Mouse (Mus musculus): ENCODE data around the gene Ust. TPM values are rescaled to one million over a fixed set of nuclear protein-coding genes. Genes with fewer than 3 reads are reported as not detected.

Ust gene
- total RNA-seq, 2 experiments from 2014 or later, result 18.0 to 19.4 TPM

GRCm38 (mm10) chr10:8505346-8506246 lies 13.0 kb downstream of the Ust start:
- intact Hi-C loops (cut with DNase I), result no loop called here
- no peak for DNase-seq

DNA sequence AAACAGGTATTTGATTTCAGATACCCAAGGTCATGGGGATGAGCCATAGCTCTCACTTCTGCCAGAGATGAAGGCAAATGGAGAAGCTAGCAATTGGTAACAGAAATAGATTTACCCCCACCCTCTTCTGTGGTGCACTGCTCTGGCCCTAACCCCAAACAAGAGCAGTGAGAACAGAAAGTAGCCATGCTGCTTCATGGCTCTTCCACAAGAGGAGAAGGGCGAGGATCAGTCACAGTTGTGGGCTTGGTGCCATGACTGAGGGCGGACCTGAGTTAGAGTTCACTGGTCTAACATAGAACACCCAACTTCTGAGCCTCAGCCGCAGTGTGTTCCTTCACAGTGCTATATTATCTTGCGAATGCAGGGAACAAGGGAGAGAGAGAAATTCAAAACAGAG lies 13.8 kb downstream of the Ust start:
- intact Hi-C loops (cut with DNase I), result no loop called here
- DNase-seq, result no peak

- intact Hi-C loops (cut with DNase I), result no loop called here
- peak; percentile 14 for DNase-seq
These were observed 19.4 kb downstream of the Ust start for GRCm38 (mm10) chr10:8498951-8499891.

DNA sequence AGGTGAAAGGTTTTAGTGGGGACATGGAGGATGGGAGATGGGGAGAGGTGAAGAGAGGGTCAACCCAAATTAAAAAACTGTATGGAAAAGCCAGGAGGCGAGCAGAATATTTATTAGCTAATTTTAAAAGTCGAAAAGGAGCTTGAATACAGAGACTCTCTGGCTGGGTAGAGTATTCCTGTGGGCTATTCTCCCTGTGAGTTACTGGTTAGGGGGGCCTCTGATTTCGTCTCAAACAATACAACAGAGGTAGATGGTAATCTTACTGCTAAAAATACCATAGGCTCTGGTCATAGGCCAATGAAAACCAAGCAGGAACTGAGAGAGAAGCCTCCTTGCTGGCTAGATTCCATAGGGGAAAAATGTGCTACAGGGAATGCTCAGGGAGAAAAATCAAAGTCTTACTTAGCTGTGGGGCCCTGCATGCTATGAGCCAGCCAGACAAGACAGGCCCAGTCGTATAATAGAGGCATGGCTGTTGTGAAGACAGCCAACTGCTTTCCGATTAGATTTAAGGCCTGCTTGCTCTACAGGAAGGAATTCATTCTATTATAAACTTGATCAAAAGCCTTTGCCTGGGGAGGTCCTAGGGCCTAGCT lies 23.0 kb downstream of the Ust start:
- intact Hi-C loops (cut with DNase I), result no loop called here

DNA sequence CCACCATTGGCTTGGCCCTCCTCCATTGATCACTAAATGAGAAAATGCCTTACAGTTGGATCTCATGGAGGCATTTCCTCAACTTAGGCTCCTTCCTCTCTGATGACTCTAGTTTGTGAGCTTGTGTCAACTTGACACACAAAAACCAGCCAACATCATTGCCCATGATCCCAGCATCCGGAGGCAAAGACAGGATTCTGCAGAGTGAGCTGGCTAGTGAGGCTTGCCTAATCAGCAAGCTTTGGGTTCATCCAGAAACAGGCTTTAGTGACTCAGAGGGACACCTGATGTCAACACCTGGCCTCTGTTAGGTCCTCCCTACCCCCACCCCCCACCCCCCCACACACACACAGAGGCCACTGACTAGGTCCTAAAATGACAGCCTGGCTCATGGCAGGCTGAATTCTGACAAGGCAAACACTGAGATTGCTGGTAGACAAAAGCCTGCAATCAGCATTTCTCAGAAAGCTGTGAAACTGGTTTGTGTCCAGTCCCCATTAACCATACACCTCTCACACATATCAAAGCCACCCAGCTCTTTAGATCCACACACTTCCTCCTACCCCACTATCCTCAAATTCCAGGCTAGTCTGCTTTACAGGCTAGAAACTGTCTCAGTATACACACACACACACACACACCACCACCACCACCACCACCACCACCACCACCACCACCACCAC lies 26.6 kb downstream of the Ust start:
- no peak for DNase-seq
- intact Hi-C loops (cut with DNase I), result no loop called here

More for the DNA sequence above, 23.0 kb downstream of the Ust start:
- DNase-seq, result no peak

GRCm38 (mm10) chr10:8487388-8487787 lies 31.2 kb downstream of the Ust start:
- DNase-seq, result no peak
- intact Hi-C loops (cut with DNase I), result no loop called here

GRCm38 (mm10) chr10:8484487-8484886 lies 34.1 kb downstream of the Ust start:
- DNase-seq, result no peak
- intact Hi-C loops (cut with DNase I), result no loop called here

DNA sequence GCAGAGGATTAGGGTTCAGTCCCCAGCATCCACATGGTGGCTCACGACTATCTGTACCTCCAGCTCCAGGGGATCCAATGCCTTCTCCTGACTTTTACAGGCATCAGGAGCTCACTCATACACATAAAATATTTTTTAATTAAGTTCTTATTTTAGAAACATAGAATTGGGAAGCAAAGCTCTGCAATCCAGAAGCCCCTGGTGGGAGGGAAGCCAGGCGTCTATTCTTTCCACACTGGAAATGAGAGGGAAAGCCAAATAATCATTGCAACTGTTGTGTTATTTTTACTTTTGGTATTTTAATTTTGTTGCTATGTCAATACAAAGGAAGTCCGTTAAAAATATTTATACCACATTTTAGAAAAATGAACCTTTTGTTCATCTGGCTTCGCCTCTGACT lies 35.8 kb downstream of the Ust start:
- DNase-seq, result no peak
- intact Hi-C loops (cut with DNase I), result no loop called here

DNA sequence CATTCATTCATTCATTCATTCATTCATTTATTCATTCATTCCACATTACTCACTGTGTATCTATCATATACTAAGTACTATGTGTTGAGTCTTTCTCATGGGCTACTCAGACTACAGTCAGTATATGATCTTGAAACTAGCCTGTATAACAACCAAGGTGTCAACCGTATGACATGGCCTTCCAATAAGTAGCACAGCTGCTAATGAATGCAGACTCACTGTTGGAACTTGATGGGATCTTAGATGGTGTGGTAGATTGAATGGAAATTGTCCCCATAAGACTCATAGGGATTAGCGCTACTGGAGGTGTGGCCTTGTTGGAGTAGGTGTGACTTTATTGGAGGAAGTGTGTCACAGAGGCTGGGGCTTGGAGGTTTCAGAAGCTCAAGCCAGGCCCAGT lies 38.8 kb downstream of the Ust start:
- no peak for DNase-seq

DNA sequence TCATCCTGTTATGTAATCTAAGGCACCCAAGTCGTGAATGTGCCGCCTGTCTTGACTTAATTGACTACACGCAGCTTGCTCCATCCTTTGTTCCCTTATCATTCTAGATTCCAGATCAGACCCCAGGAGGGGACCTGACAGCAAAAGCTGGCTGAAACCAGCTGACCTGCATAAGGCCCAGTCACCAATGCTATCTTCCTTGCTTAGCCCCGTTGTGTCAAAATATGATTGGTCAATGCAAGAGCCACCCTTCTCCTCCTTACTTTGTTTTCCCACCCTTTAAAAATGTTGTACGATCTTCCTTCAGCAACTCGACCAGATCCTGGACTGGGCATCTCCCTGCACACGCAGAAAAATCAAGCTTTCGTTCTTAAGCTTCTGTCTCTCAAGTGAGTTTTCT lies 40.7 kb downstream of the Ust start:
- no peak for DNase-seq
- intact Hi-C loops (cut with DNase I), result no loop called here

More for the DNA sequence above, 38.8 kb downstream of the Ust start:
- intact Hi-C loops (cut with DNase I), result no loop called here

DNA sequence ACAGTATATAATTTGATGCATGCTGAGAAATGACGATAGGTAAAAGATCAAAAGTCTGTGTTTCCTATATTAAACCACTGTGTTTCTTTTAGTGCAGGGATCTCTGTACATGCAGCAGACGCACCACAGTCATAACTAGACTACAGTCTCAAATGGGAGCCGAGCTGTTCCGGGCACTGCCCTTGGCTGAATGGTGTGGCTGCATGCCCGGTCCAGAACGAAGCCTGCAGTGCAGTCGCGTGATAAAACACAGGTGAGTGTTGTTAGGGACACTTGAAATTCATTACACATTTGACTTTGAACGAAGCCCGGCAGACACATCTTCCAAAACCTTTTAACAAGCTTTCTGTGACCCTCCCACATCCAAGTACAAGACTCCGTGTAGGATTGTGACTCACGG lies 46.6 kb downstream of the Ust start:
- peak; percentile 8 for DNase-seq
- intact Hi-C loops (cut with DNase I), result no loop called here

- no peak for DNase-seq
- intact Hi-C loops (cut with DNase I), result no loop called here
These were observed 47.6 kb downstream of the Ust start for GRCm38 (mm10) chr10:8471012-8471411.

DNA sequence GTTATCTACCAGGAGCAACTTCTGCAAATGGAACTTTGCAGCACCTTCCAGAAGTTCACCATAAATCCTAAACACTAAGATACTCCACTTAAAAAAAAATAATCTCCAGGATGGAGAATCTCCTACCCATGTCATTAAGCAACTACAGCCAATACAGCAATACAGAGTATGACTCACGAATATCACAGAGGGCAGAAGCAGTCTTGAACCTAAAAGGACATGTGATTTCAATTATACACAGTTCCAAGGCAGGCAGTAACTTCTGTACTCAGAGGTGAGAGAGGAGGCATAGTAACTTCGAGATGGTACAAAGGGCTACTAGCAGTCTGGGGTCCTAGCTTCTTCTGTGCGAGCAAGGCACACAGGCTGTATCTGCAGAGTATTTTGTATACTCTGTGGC lies 49.1 kb downstream of the Ust start:
- no peak for DNase-seq
- intact Hi-C loops (cut with DNase I), result no loop called here

DNA sequence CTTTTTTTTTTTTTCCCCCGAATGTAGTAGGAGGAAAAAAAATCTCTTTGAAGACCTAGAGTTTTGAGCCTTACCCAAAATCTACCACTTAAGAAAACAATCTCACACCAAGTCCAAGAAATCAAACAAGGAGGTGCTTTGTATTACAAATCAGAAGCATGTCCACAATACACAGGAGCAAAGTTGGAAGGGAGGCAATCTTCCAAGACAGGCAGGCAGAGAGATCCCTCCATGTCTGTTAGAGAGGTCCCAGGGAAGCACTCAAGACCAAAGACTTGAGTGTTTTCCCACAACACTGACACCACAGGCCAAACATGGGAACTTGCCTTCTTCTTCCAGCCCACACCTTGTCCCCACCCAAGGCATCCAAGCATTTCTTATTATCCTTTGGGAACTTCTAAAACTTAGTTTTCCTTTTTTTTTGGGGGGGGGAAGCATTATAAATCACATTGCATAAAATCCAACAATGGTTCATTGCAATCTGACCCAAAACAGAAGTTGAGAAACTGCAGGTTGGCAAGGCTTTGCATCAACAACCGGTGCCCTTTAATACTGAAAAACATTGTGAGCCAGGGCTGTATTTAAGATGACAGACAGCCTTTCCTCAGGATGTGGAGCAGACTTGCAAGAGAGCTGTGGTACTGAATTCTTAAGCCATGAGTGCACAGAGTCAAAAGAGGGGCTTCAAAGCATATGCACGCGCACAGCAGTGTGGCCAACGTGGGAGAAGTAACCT lies 49.8 kb downstream of the Ust start:
- intact Hi-C loops (cut with DNase I), result no loop called here
- DNase-seq, result no peak

DNA sequence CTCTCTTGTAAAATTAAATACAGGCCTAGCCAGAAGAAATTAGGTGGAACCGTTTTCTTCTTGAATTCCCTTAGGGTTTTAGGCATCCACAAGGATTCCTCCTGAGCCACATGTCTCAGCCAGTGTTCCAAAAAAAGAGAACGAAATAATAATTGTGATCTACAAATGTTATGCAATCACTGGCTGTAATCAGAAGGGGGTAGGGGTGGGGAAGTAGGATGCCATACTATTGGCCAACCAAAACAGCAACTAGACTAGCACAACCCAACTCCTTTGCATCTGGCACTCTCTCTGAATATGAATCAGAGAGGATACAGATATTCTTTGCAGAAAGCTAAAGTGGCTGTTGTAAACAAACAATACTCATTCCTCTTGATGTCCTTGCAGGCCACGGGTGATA lies 52.7 kb downstream of the Ust start:
- intact Hi-C loops (cut with DNase I), result no loop called here
- DNase-seq, result no peak

DNA sequence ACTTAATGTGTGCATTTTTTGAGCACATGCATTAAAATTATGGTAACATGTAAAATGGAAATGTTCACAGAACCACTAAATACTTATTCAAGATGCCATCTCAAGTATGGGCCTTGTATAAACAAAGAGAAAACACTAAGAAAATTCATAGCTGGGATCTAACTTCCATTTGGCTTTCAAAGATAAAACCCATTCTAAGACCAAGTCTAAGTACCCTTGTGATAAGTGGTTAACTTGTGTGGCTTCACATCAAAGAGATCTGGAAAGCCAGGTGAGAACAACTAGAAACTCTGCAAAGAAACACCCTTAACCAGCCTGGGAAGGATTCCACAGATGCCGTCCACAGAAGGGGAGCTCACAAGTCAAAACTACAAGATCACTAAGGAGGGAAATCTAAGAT lies 53.4 kb downstream of the Ust start:
- DNase-seq, result no peak
- intact Hi-C loops (cut with DNase I), result no loop called here

DNA sequence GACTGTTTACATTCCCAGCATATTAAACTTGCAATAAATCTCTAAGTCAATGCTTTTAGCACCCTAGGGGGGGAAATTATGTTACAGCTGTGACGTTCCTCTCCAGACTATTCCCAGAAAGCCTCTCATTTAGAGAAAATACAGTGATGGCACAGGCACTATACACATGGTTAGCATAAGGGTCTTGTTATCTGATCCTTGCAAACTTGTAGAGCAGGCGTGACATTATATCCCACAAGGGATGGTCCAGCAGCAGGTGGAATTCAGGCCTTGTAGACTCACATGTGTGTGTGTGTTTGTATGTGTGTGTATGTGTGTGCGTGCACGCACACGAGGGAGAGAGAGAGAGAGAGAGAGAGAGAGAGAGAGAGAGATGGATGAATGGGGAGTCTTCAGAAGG lies 57.3 kb downstream of the Ust start:
- intact Hi-C loops (cut with DNase I), result no loop called here
- no peak for DNase-seq

DNA sequence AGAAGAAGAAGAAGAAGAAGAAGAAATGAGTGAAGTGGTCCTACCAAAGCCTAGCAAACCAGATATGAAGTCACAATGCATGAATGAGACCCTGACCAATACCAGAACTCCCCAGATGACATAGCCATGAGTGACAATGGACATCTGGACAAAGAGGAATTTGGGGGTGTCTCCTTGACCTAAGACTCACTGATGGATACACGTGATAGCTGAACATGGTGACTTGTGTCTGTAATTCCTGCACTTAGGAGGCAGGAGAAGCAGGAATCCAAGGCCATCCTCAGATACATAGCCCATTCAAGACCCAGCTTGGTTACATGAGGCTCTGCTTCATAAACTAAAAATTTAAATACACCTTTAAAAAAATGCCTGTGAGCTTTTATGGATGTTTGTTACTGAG lies 63.9 kb downstream of the Ust start:
- DNase-seq, result no peak
- intact Hi-C loops (cut with DNase I), result no loop called here

GRCm38 (mm10) chr10:8447681-8448080 lies 70.9 kb downstream of the Ust start:
- intact Hi-C loops (cut with DNase I), result loop anchor here (10.0 kb wide), 1 partner anchor 67 kb away; the partner anchor contains the start of gene Ust
- no peak for DNase-seq

GRCm38 (mm10) chr10:8446972-8447371 lies 71.7 kb downstream of the Ust start:
- intact Hi-C loops (cut with DNase I), result loop anchor here (10.0 kb wide), 1 partner anchor 68 kb away; the partner anchor contains the start of gene Ust
- DNase-seq, result no peak

Measured in left cerebral cortex, postnatal 4 days (tissue).